Mouse (Mus musculus) monocyte, adult 5-6 weeks (primary cell): Measurements from ENCODE around the gene Camta1. TPM values are rescaled to one million over a fixed set of nuclear protein-coding genes. Genes with fewer than 3 reads are reported as not detected.

Experiments
- ATAC-seq: fragments of 153-309, 156-312 bp; replicated peaks from 2 replicates; pipeline ENCODE4 v1.8.0; 2017; ENCODE audit warnings: mild to moderate bottlenecking; ENCODE audit not compliant: low TSS enrichment, insufficient number of reproducible peaks, severe bottlenecking, poor library complexity, low FRiP score
- total RNA-seq: library from RNA; stranded (forward); fragments of 200-1000, 200-491, 200-594 nt; gene quantifications from 3 replicates; pipeline ENCODE4 v1.2.3, GENCODE M21; 2017

Gene Camta1
- total RNA-seq, 1 experiment from 2014 or later = 22.1 TPM

GRCm38 (mm10) chr4:151144121-151144520, 717.6 kb downstream of the Camta1 start:
- no peak for ATAC-seq

GRCm38 (mm10) chr4:151141196-151141880, 720.3 kb downstream of the Camta1 start:
- 0 out of 2 replicates have a peak, but pooled peaks have one; percentile 29 for ATAC-seq

- ATAC-seq = no peak
Measured at GRCm38 (mm10) chr4:151140368-151140982, 721.2 kb downstream of the Camta1 start.

- 0 out of 2 replicates have a peak, but pooled peaks have one; percentile 5 for ATAC-seq
Measured at GRCm38 (mm10) chr4:151139053-151139840, 722.4 kb downstream of the Camta1 start.

GRCm38 (mm10) chr4:151138586-151138985, 723.1 kb downstream of the Camta1 start:
- no peak for ATAC-seq

GRCm38 (mm10) chr4:151138135-151138534, 723.5 kb downstream of the Camta1 start:
- no peak for ATAC-seq

- no peak for ATAC-seq
Measured at GRCm38 (mm10) chr4:151137701-151138100, 724.0 kb downstream of the Camta1 start.

- ATAC-seq = no peak
Measured at GRCm38 (mm10) chr4:151135491-151135890, 726.2 kb downstream of the Camta1 start.

GRCm38 (mm10) chr4:151133760-151134159, 727.9 kb downstream of the Camta1 start:
- no peak for ATAC-seq

- ATAC-seq = no peak
Measured at GRCm38 (mm10) chr4:151132493-151132892, 729.2 kb downstream of the Camta1 start.

GRCm38 (mm10) chr4:151130756-151131490, 730.8 kb downstream of the Camta1 start:
- ATAC-seq = no peak

- ATAC-seq = no peak
Measured at GRCm38 (mm10) chr4:151129725-151130557, 731.7 kb downstream of the Camta1 start.

GRCm38 (mm10) chr4:151128641-151129541, 732.8 kb downstream of the Camta1 start:
- ATAC-seq = no peak

- no peak for ATAC-seq
Measured at GRCm38 (mm10) chr4:151127636-151128548, 733.8 kb downstream of the Camta1 start.

GRCm38 (mm10) chr4:151118883-151119282, 742.8 kb downstream of the Camta1 start:
- no peak for ATAC-seq

GRCm38 (mm10) chr4:151114574-151114973, 747.1 kb downstream of the Camta1 start:
- ATAC-seq = no peak
